Mouse (Mus musculus): Measurements from ENCODE around the gene Spef1.

- TF ChIP-seq CTCF (IDR thresholded peaks at IDR 0.05; ENCODE audit: control insufficient read depth, insufficient read depth, insufficient replicate concordance, low read depth, low read length) = no peak
- TF ChIP-seq POLR2A (IDR thresholded peaks at IDR 0.05; ENCODE audit: control insufficient read depth, low read depth, low read length) = no peak
Observed at GRCm38 (mm10) chr2:131124166-131124565, 62.9 kb downstream of the Spef1 start.

Measured in testis, adult 2 months (tissue).